Mouse (Mus musculus) thymus, postnatal 36 days (tissue): Measurements from ENCODE around the gene D7Ertd443e.
A peak's percentile ranks its signal among the peaks of the same experiment; 100 is the strongest.

Experiments
- DNase-seq, 2 experiments: peaks; one replicate each; pipeline ENCODE4 v3.0.0; 2022; ENCODE audit warnings: mixed read lengths in 2 of 2

The D7Ertd443e gene

DNA sequence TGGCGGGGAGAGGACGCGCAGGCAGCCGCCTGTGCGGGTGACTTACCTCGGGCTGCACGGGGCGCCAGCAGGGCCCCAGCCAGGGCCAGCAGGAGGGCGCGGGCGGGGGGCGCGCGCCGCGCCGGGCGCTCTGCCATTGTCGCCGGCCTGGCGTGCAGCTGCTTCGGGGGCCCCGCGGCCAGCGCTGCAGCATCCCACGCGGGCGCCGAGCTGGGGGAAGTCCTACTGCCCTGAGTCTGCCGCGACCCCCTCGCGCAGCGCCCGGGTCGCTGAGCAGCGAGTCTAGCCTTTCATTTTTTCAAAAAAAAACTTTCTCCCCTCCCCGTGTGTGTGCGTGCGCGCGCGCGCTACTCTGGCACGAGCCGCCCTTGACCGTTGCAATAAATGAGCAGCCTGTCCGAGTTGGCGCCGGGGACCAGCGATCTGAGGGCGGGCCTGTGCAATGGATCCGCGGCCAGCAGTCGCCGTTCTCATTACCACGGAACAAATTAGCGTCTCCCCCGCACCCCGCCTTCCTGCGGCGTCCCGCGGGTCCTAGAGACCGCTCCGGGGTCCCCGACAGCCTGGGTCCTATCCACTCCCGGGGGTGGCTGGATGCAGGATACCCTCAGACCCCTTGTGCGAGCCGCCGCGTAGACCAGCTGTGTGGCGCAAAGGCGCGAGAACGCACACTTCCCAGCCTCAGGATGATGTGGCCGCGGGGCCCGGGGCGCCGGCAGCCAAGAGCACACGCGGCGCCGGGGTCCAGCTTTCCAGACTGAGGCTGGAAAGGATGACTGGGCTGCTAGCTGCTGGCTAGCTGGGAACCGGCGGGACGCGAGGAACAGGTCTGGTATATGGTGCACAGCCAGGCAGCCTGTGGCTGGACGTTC, 160.5 kb downstream of the D7Ertd443e start:
- DNase-seq, result peak in 1 of 2 experiments; percentile 38

- peak in 1 of 2 experiments; percentile 27 for DNase-seq
Observed at GRCm38 (mm10) chr7:134224421-134224740, 161.1 kb downstream of the D7Ertd443e start.

GRCm38 (mm10) chr7:134223444-134224161, 161.9 kb downstream of the D7Ertd443e start:
- DNase-seq, result peak; percentile 39 to 51
